Mouse (Mus musculus): ENCODE results near the gene Atp2a2.
A peak's percentile ranks its signal among the peaks of the same experiment; 100 is the strongest.

Atp2a2 gene

GRCm38 (mm10) chr5:122519043-122519660 lies 17.1 kb upstream of the Atp2a2 start:
- no peak for DNase-seq

- no peak for DNase-seq
Observed at GRCm38 (mm10) chr5:122518247-122518646, 16.2 kb upstream of the Atp2a2 start.

- DNase-seq: no peak
Observed at GRCm38 (mm10) chr5:122516901-122517300, 14.9 kb upstream of the Atp2a2 start.

DNA sequence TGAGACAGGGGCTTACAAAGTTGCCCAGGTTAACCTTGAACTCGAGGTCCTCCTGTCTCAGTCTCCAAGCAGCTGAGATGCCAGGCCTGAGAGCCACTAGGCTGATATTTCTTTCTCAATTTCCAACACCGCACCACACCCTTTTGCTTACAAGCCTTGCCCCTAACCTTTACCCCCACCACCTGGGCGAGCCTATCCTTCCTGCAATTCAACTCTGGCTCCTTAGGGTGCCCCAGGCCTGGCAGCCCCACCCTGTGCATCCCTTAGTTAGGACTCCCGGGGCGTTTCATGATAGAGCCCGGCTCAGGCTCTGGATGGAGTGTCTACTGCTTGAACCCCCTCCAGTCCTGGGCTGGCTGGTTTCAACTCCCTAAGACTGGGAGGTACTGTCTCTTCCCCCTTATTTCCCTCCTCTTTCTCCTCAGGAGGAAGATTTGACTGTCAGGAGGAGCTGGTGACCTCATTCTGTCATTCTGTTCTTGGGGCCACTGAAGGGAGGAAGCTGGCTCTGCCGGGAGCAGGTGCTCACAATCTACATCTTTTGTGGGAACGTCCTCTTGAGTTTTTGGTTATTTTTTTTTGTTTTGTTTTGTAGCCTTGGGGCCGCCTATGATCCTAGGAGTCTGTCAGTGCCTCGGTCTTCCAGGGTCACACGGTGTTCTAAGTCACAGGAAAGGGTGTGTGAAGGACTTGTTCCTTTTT lies 14.2 kb upstream of the Atp2a2 start:
- DNase-seq: no peak

DNA sequence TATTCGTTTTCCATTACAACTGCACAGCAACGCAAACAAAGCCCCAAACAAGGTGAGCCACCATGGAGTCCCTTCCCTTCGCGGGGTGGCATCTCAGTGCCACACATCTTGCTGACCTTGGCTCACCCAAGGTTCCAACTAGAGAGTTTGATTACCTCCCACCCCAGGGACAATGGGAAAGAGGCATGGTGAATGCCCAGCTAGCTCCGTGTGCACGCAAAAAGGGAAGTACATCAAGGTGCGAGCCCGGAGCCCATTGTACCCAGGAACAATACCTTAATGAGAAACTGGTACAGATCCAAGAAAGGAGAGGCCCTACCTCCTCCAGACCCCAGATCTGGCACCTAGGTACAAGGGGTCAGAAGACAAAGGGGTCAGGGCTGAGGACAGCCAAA lies 12.1 kb upstream of the Atp2a2 start:
- DNase-seq: no peak

DNA sequence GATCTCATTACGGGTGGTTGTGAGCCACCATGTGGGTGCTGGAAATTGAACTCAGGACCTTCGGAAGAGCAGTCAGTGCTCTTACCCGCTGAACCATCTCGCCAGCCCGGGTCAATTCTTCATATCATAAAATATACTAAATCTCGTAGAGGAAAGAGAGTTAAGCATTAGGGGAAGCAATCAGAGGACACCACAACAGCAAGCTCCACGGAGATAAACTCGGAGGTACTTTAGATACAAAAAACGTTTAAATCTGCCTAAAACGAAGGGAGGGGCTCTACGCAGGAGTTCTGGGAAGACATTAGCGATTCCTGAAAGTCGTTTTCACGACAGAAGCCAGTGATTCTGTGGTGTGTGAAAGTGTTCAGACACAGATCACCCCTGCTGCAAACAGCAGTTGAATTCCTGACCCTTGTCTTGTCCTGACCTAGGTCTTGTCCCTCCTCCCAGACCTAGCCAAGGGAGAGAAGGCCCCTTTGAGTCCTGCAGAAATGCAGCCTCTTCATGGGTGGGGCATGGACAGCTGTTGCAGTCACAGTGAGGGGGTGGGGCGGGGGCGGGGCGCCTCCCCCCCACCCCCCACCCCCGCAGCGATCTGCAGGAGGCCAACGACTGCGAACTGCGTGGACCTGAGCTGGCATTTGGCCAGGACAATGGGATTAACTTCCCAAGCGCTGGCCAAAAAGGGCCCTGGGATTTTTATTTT lies 11.5 kb upstream of the Atp2a2 start:
- DNase-seq: no peak

DNA sequence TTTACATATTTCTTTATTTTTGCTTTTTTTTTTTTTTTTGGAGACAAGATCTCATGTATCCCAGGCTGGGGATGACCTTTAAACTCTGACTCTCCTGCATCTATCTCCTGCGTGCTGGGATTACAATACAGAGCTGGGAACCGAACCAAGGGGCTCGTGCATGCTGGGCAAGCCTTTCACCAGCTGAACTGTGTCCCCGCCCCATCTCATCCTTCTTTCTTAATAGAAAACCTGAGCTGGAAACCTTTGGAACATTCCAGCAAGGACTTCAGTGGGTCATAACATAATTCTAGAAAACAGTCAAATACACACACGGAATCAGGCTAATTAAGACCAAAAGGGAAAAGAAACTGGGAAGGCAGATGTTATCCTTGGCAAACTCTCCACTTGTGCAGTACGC lies 10.0 kb upstream of the Atp2a2 start:
- DNase-seq: no peak

DNA sequence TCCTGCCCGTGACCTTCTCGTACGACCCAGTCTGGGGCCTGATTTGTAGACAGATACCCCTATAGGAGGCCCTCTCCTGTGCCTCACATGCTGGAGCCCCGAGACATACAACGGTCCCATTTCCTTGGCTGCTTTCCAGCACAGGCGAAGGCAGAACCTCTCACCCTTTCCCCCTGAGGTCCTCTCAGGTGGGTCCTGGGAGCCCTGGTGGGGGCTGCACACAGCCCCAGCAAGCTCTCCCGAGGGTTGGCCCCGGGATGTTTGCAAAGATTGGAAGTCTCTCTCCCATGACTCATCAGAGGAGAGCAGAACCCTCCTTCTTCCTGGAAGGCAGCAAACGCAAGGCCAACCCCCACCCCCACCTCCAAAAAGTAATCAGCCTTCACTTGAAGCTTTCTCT lies 9.4 kb upstream of the Atp2a2 start:
- peak in 1 of 2 experiments; percentile 17 for DNase-seq

DNA sequence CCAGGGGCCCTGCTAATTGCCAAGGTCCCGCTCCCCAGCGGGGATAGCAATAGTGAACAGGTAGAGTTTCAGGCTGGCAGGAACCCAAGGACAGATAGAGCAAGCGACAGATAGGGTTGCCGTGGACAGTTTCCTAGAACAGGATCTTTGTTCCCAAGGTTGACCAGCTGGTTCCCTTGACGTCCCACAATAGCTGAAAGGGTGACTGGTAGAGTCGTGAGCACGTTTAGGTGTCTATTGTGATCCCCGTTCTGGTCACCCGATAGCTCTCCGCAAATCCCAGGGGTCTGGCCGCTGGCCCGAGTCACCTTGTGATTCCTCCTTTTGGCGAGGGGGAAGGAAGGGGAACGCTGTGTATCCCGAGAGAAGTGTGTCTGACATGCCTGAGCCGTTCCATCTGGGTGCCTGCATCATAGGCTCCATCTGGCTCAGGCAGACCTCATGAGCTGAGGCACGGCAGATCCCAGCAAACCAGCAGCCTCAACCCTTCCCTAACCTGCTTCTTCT lies 8.7 kb upstream of the Atp2a2 start:
- peak; percentile 65 to 67 for DNase-seq

- DNase-seq: no peak
Observed at GRCm38 (mm10) chr5:122509608-122510007, 7.6 kb upstream of the Atp2a2 start.

- DNase-seq: peak; percentile 76 to 81
Observed at GRCm38 (mm10) chr5:122508861-122509306, 6.9 kb upstream of the Atp2a2 start.

- no peak for DNase-seq
Observed at GRCm38 (mm10) chr5:122507396-122507795, 5.4 kb upstream of the Atp2a2 start.

- DNase-seq: no peak
Observed at GRCm38 (mm10) chr5:122506462-122506861, 4.4 kb upstream of the Atp2a2 start.

- DNase-seq: no peak
Observed at GRCm38 (mm10) chr5:122505554-122505953, 3.5 kb upstream of the Atp2a2 start.

GRCm38 (mm10) chr5:122503760-122504119 lies 1.7 kb upstream of the Atp2a2 start:
- DNase-seq: no peak

- DNase-seq: no peak
Observed at GRCm38 (mm10) chr5:122503015-122503759, 1.2 kb upstream of the Atp2a2 start.

DNA sequence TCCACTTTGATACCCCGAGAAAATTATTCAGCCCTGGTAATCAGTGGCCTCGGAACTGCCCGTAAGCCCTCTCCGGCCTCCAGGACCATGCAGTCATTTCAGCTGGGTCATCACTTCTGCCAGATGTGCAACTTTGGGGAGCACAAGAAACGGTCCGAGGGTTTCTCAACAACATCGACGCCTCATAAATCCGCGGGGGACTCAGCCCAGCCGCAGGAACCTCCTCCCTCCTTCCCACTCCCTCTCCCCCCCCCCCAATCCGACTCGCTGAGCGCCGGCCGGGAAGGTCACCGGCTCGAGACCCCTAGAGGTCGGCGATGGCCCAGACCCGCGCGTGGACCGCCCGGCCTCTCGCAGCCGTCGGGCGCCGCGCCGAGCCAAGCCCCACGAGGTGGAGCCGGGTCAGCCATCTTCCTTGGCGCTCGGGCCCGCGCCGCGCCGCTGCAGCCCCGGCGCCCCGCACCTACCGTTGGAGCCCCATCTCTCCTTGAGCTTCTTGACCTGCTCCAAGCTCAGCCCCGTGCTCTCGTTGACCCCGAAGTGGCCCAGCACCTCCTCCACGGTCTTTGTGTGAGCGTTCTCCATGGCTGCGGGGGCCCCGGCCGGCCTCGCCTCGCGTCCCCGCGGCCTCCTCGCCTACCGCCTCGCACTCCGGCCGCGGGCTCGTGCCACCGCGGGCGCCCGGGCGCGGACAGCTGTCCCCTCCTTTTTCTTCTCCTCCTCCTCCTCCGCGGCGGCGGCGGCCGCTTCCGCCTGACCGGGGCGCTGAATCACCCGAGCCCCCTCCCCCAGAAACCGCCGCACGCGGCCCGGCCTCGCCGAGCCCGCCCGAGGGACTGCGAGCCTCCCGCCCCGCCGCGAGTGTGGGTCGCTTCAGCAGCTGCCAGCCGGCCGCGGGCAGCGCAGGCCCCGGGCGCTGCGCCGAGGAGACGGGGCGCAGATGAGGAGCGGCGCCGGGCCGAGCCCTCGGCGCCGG lies 636 bp downstream of the Atp2a2 start:
- DNase-seq: peak; percentile 60 to 67

- DNase-seq: no peak
Observed at GRCm38 (mm10) chr5:122500563-122500962, 1.5 kb downstream of the Atp2a2 start.

GRCm38 (mm10) chr5:122500141-122500540 lies 1.9 kb downstream of the Atp2a2 start:
- no peak for DNase-seq

- DNase-seq: no peak
Observed at GRCm38 (mm10) chr5:122498046-122498445, 4.0 kb downstream of the Atp2a2 start.

GRCm38 (mm10) chr5:122496990-122497389 lies 5.0 kb downstream of the Atp2a2 start:
- DNase-seq: no peak

DNA sequence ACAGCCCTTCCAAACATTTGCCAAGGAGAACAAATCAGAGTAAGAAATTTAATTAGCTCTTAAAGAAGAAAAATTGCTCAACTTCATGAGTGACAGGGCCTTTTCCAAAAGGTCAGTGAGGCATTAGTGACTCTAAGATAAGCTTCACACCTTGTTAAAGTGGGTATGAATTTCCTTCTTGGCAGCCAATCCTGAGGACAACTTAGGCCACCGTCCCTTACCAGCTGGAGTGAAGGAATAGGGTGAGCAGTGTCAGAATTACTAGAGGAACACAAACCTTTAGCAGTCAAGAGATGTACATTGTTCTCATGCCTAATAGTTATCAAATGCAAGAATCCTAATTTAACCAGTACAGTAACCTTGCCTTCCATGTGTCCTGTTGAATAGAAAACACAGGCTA lies 7.6 kb downstream of the Atp2a2 start:
- DNase-seq: no peak

Measured in cerebellum, postnatal 36 days (tissue).